Mouse (Mus musculus): ENCODE results near the gene Bicdl2.

- TF ChIP-seq CTCF (IDR thresholded peaks at IDR 0.05), result peak; percentile 96
- TF ChIP-seq POLR2A (IDR thresholded peaks at IDR 0.05; ENCODE audit: insufficient read depth, low read depth, low read length), result no peak
Observed at GRCm38 (mm10) chr17:23706212-23706611, 45.9 kb downstream of the Bicdl2 start.
